Mouse (Mus musculus) kidney, postnatal 0 days (tissue): ENCODE measurements at regions not wholly inside any gene's neighbourhood (a gene's known extent, or its start where the extent isn't known, plus 50 kb on each side); places are given as distances from the start of the nearest gene placed in this dataset.

Experiments used
- ATAC-seq: fragments of 200-750 bp; cut with Nextera tagmentation; replicated peaks from 2 replicates; pipeline ENCODE4 v1.8.0; 2017; ENCODE audit warnings: low read depth, moderate number of reproducible peaks, moderate TSS enrichment, moderate library complexity; ENCODE audit not compliant: low FRiP score
- DNase-seq: peaks from one replicate; pipeline ENCODE4 v3.0.0-alpha.2; 2016; ENCODE audit warnings: low spot score
- H3K27ac ChIP-seq: fragments of 300-500 bp; sonication (generic); 2 replicates; pipeline ENCODE4 v1.5.1; 2014; ENCODE audit warnings: mild to moderate bottlenecking
- H3K27me3 ChIP-seq: fragments of 300-500 bp; sonication (generic); 2 replicates; pipeline ENCODE4 v1.6.1; 2014; ENCODE audit warnings: low read length, mixed read lengths; ENCODE audit not compliant: insufficient read depth
- H3K36me3 ChIP-seq: fragments of 300-500 bp; sonication (generic); 2 replicates; pipeline ENCODE4 v1.6.1; 2014; ENCODE audit warnings: low read length, mixed read lengths; ENCODE audit not compliant: insufficient read depth
- H3K4me1 ChIP-seq: fragments of 300-500 bp; sonication (generic); replicated peaks from 2 replicates; pipeline ENCODE4 v1.6.1; 2014; ENCODE audit warnings: antibody characterized with exemption, low read length, mixed read lengths; ENCODE audit not compliant: insufficient read depth
- H3K4me2 ChIP-seq: fragments of 300-500 bp; sonication (generic); 2 replicates; pipeline ENCODE4 v1.6.1; 2014; ENCODE audit warnings: mild to moderate bottlenecking, low read length, moderate library complexity, mixed read lengths
- H3K4me3 ChIP-seq: fragments of 300-500 bp; sonication (generic); replicated peaks from 2 replicates; pipeline ENCODE4 v1.5.1; 2014; ENCODE audit warnings: low read depth, low read length
- H3K9ac ChIP-seq: fragments of 300-500 bp; sonication (generic); 2 replicates; pipeline ENCODE4 v1.6.1; 2014; ENCODE audit warnings: low read depth, low read length
- H3K9me3 ChIP-seq: fragments of 300-500 bp; sonication (generic); replicated peaks from 2 replicates; pipeline ENCODE4 v1.6.1; 2016; ENCODE audit warnings: low read length, inconsistent platforms, mixed read lengths
- CTCF ChIP-seq: IDR thresholded peaks from 2 replicates; pipeline ENCODE4 v1.5.1; 2016; ENCODE audit warnings: antibody characterized with exemption, low read depth, mild to moderate bottlenecking, moderate library complexity
- WGBS: fragments of 180-500 bp; shearing (Covaris S2); extraction: QIAGEN DNeasy Blood & Tissue Kit; methylation state at CpG from one replicate; pipeline ENCODE4 v1.1.7; 2014; 5-methylcytosine and 5-hydroxymethylcytosine counted together

GRCm38 (mm10) chr9:61500851-61501250, 128.7 kb downstream of the Tle3 start:
- no peak overlapping the region for H3K27ac ChIP-seq
- H3K4me2 ChIP-seq, result no peak overlapping the region
- H3K27me3 ChIP-seq, result 0 out of 2 replicates have a peak, but pooled peaks cover 4% of the 10 kb centered on the region
- ATAC-seq, result no peak
- peak; percentile 14 for DNase-seq
- no peak overlapping the region for H3K4me3 ChIP-seq
- no peaks in the 10 kb centered on the region; the same call in 1 of the 2 replicates for H3K9me3 ChIP-seq
- H3K9ac ChIP-seq, result no peak overlapping the region
- no peaks in the 10 kb centered on the region for H3K36me3 ChIP-seq
- no peaks in the 10 kb centered on the region for H3K4me1 ChIP-seq
- no peak for TF ChIP-seq CTCF
- WGBS, result 26% methylated on average over 9 of the region's 9 CpGs

GRCm38 (mm10) chr9:61492896-61493295, 120.7 kb downstream of the Tle3 start:
- ATAC-seq (no peak), DNase-seq (no peak)
- H3K9ac ChIP-seq, result no peak overlapping the region
- H3K4me1 ChIP-seq, result no peaks in the 10 kb centered on the region
- H3K36me3 ChIP-seq, result no peaks in the 10 kb centered on the region
- no peak overlapping the region for H3K4me3 ChIP-seq
- 0 out of 2 replicates have a peak, but pooled peaks cover 4% of the 10 kb centered on the region for H3K27me3 ChIP-seq
- TF ChIP-seq CTCF, result no peak
- H3K9me3 ChIP-seq, result no peaks in the 10 kb centered on the region
- WGBS, result 72% methylated on average over 8 of the region's 8 CpGs
- no peak overlapping the region for H3K4me2 ChIP-seq
- no peak overlapping the region for H3K27ac ChIP-seq

DNA sequence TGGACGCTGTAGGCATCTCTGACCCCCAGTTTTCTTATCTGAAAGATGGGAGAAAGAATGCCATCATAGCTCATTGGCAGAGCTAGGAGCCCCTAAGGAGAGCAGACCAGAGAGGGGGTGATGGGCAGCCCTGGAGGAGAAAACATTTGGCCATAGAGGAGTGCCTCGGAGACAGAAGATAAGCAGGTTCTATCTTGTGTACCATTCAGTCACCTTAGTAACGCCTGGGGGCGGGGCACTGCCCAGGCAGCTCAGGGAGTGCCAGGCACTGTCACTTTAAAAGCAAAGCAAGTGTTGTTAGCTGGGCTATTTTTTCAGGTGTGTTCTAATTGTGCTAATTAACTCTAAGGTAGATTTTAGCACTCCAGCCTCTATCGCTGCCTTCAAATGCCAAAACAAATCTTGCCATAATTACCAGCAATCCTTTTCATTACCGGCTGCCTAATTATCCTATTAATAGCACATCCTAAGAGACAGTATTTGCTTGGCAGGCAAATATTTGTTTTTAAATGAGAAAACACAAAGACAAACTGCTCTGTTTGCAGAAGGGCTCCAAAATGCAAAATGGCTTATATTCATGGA, 119.1 kb downstream of the Tle3 start:
- no peak for TF ChIP-seq CTCF
- Histone ChIP-seq H3K4me3 (no peak overlapping the region), H3K27ac (no peak overlapping the region), H3K9ac (no peak overlapping the region), H3K4me2 (no peak overlapping the region), H3K27me3 (0 out of 2 replicates have a peak, but pooled peaks cover 4% of the 10 kb centered on the region), H3K9me3 (no peaks in the 10 kb centered on the region), H3K36me3 (no peaks in the 10 kb centered on the region), H3K4me1 (no peaks in the 10 kb centered on the region)
- no peak for ATAC-seq
- WGBS, result 45% methylated on average over 6 of the region's 6 CpGs
- no peak for DNase-seq

DNA sequence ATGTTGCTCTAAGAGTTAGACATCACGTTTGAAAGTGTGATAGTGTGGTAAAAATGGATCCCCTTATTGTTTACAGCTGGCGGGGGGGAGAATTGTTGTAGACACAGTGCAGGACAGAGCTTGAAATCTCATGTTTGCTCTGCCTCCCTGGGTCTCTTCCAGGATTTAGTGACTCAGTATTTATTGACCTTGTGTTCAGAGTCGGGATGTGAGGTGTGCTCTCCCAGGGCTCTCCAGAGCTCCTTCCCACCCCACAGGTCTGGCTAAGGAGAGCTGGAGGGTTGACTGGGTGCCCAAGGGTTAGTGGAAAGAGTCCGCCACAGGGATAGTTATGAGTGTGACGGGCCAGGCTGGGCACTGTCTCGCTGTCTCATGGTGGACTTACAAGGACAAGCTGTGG, 117.8 kb downstream of the Tle3 start:
- ATAC-seq (no peak), DNase-seq (no peak)
- no peak for TF ChIP-seq CTCF
- no peak overlapping the region for H3K27ac ChIP-seq
- 70% methylated on average over 6 of the region's 6 CpGs for WGBS
- no peaks in the 10 kb centered on the region for H3K9me3 ChIP-seq
- H3K4me2 ChIP-seq, result no peak overlapping the region
- 0 out of 2 replicates have a peak, but pooled peaks cover 4% of the 10 kb centered on the region for H3K27me3 ChIP-seq
- H3K4me3 ChIP-seq, result no peak overlapping the region
- H3K36me3 ChIP-seq, result no peaks in the 10 kb centered on the region
- no peak overlapping the region for H3K9ac ChIP-seq
- no peaks in the 10 kb centered on the region for H3K4me1 ChIP-seq

- H3K27me3 ChIP-seq, result 0 out of 2 replicates have a peak, but pooled peaks cover 4% of the 10 kb centered on the region
- WGBS, result 36% methylated on average over 9 of the region's 9 CpGs
- H3K4me3 ChIP-seq, result no peak overlapping the region
- ATAC-seq (no peak), DNase-seq (no peak)
- H3K36me3 ChIP-seq, result no peaks in the 10 kb centered on the region
- H3K4me2 ChIP-seq, result no peak overlapping the region
- no peaks in the 10 kb centered on the region for H3K9me3 ChIP-seq
- no peak for TF ChIP-seq CTCF
- no peak overlapping the region for H3K27ac ChIP-seq
- no peaks in the 10 kb centered on the region for H3K4me1 ChIP-seq
- H3K9ac ChIP-seq, result no peak overlapping the region
Observed at GRCm38 (mm10) chr9:61489147-61489546, 117.0 kb downstream of the Tle3 start.

GRCm38 (mm10) chr9:61487824-61488223, 115.7 kb downstream of the Tle3 start:
- 0 out of 2 replicates have a peak, but pooled peaks cover 4% of the 10 kb centered on the region for H3K27me3 ChIP-seq
- no peaks in the 10 kb centered on the region for H3K36me3 ChIP-seq
- ATAC-seq, result no peak
- no peak for DNase-seq
- H3K9ac ChIP-seq, result no peak overlapping the region
- no peaks in the 10 kb centered on the region for H3K4me1 ChIP-seq
- WGBS, result 89% methylated on average over 12 of the region's 12 CpGs
- H3K27ac ChIP-seq, result no peak overlapping the region
- H3K9me3 ChIP-seq, result no peaks in the 10 kb centered on the region
- no peak overlapping the region for H3K4me2 ChIP-seq
- TF ChIP-seq CTCF, result no peak
- no peak overlapping the region for H3K4me3 ChIP-seq

DNA sequence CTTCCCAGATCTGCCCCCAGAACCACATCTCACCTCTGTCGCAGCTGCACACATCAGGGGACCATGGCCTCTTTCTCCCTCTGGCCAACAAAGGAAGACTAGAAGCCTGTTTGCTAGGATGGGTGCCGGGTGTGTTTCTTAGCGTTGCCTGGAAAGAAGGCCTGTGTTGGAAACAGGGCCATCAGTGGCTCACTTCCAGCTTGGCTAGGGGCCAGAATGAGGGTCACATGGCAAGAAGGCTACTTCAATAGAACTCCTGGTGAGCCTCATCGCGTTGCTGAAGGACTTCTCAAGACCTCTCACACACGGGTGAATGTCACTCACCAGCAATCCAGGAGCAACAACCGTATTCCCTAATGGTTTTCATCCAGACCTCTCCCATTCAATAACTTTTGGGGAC, 115.0 kb downstream of the Tle3 start:
- no peak overlapping the region for H3K27ac ChIP-seq
- 73% methylated on average over 7 of the region's 7 CpGs for WGBS
- no peaks in the 10 kb centered on the region for H3K4me1 ChIP-seq
- no peaks in the 10 kb centered on the region for H3K9me3 ChIP-seq
- H3K36me3 ChIP-seq, result no peaks in the 10 kb centered on the region
- ATAC-seq (no peak), DNase-seq (no peak)
- H3K4me3 ChIP-seq, result no peak overlapping the region
- H3K9ac ChIP-seq, result no peak overlapping the region
- TF ChIP-seq CTCF, result no peak
- no peak overlapping the region for H3K4me2 ChIP-seq
- H3K27me3 ChIP-seq, result 0 out of 2 replicates have a peak, but pooled peaks cover 4% of the 10 kb centered on the region
